Mouse (Mus musculus) lung, embryonic 15.5 days (tissue): ENCODE measurements at regions not wholly inside any gene's neighbourhood (a gene's known extent, or its start where the extent isn't known, plus 50 kb on each side); places are given as distances from the start of the nearest gene placed in this dataset.

Experiments
- ATAC-seq: fragments of 200-750 bp; cut with Nextera tagmentation; 2 replicates; pipeline ENCODE4 v1.8.0; 2017; ENCODE audit warnings: moderate number of reproducible peaks, borderline replicate concordance; ENCODE audit not compliant: low FRiP score, low TSS enrichment; ENCODE audit errors: extremely low read depth
- H3K27ac ChIP-seq: fragments of 300-500 bp; sonication (generic); 2 replicates; pipeline ENCODE4 v1.5.1; 2015; ENCODE audit warnings: moderate library complexity, mild to moderate bottlenecking, inconsistent platforms
- H3K27me3 ChIP-seq: fragments of 300-500 bp; sonication (generic); 2 replicates; pipeline ENCODE4 v1.6.1; 2015; ENCODE audit warnings: inconsistent platforms
- H3K36me3 ChIP-seq: fragments of 300-500 bp; sonication (generic); 2 replicates; pipeline ENCODE4 v1.6.1; 2015; ENCODE audit warnings: inconsistent platforms
- H3K4me1 ChIP-seq: fragments of 300-500 bp; sonication (generic); 2 replicates; pipeline ENCODE4 v1.6.1; 2015; ENCODE audit warnings: inconsistent platforms
- H3K4me2 ChIP-seq: fragments of 300-500 bp; sonication (generic); 2 replicates; pipeline ENCODE4 v1.6.1; 2015; ENCODE audit warnings: inconsistent platforms, mild to moderate bottlenecking, moderate library complexity
- H3K4me3 ChIP-seq: fragments of 300-500 bp; sonication (generic); 2 replicates; pipeline ENCODE4 v1.5.1; 2015; ENCODE audit warnings: mild to moderate bottlenecking, inconsistent platforms
- H3K9ac ChIP-seq: fragments of 300-500 bp; sonication (generic); 2 replicates; pipeline ENCODE4 v1.6.1; 2015; ENCODE audit warnings: inconsistent platforms
- H3K9me3 ChIP-seq: fragments of 300-500 bp; sonication (generic); 2 replicates; pipeline ENCODE4 v1.6.1; 2016; ENCODE audit warnings: inconsistent platforms
- WGBS: fragments of 180-500 bp; shearing (Covaris S2); methylation state at CpG from one replicate; pipeline ENCODE4 v1.1.7; 2015; 5-methylcytosine and 5-hydroxymethylcytosine counted together

- Histone ChIP-seq H3K27ac (no peak overlapping the region), H3K4me2 (no peak overlapping the region), H3K4me3 (no peak overlapping the region), H3K9ac (no peak overlapping the region), H3K4me1 (0 out of 2 replicates have a peak, but pooled peaks cover 3% of the 10 kb centered on the region), H3K27me3 (no peaks in the 10 kb centered on the region), H3K9me3 (no peaks in the 10 kb centered on the region), H3K36me3 (no peaks in the 10 kb centered on the region)
- ATAC-seq, result no peak
- 71% methylated on average over 4 of the region's 4 CpGs for WGBS
These were observed 306.2 kb upstream of the Sox11 start for GRCm38 (mm10) chr12:27648602-27649001.

- no peak for ATAC-seq
- Histone ChIP-seq H3K27me3 (no peaks in the 10 kb centered on the region), H3K4me2 (no peak overlapping the region), H3K4me1 (0 out of 2 replicates have a peak, but pooled peaks cover 3% of the 10 kb centered on the region), H3K27ac (no peak overlapping the region), H3K9me3 (no peaks in the 10 kb centered on the region), H3K9ac (no peak overlapping the region), H3K4me3 (no peak overlapping the region), H3K36me3 (no peaks in the 10 kb centered on the region)
- 46% methylated on average over 11 of the region's 11 CpGs for WGBS
These were observed 304.3 kb upstream of the Sox11 start for GRCm38 (mm10) chr12:27646497-27647307.

- Histone ChIP-seq H3K4me2 (no peak overlapping the region), H3K9me3 (no peaks in the 10 kb centered on the region), H3K4me1 (no peaks in the 10 kb centered on the region), H3K9ac (no peak overlapping the region), H3K27ac (no peak overlapping the region), H3K4me3 (no peak overlapping the region), H3K36me3 (no peaks in the 10 kb centered on the region), H3K27me3 (no peaks in the 10 kb centered on the region)
- no peak for ATAC-seq
- 57% methylated on average over 5 of the region's 5 CpGs for WGBS
These were observed 277.2 kb upstream of the Sox11 start for GRCm38 (mm10) chr12:27619616-27620015.

DNA sequence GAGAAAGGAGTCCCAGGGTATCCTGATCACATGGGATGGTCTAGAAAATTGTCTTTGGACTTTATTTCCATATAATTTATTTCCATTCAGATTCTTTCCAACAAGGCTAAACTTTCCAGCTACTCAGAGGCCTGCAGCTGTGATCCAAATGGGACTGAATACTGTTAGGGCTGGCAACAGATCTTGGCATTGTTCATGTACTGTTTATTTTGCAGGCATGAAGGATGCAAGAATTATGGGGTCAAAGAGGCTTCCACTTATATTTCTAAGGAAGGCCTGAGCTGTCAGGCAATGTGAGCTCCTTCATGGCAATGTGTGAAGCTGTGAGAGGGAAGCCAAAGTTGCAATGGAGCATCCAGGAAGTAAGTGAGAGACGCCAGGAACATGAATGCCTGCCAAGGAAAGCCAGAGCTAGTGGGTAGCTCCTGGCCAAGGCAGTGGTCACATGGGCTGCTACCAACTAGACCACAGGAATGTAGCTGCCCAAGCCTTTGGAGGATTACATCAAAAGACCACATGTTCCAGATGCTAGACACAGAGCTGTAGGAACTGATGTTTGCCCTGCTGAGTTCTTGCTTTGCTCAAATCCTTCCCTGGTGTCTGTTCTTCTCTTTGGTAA is 261.8 kb upstream of the Sox11 start:
- ATAC-seq, result peak; percentile 59; the same call in 1 of the 2 replicates
- H3K27me3 ChIP-seq, result no peaks in the 10 kb centered on the region
- WGBS, result 19% methylated on average over 1 of the region's 1 CpGs
- no peak overlapping the region for H3K4me2 ChIP-seq
- H3K27ac ChIP-seq, result no peak overlapping the region
- no peaks in the 10 kb centered on the region for H3K36me3 ChIP-seq
- no peak overlapping the region for H3K9ac ChIP-seq
- H3K9me3 ChIP-seq, result no peaks in the 10 kb centered on the region
- peaks cover 5% of the 10 kb centered on the region; the same call in 1 of the 2 replicates for H3K4me1 ChIP-seq
- no peak overlapping the region for H3K4me3 ChIP-seq

GRCm38 (mm10) chr12:27599149-27599548 is 256.8 kb upstream of the Sox11 start:
- no peak overlapping the region for H3K27ac ChIP-seq
- H3K36me3 ChIP-seq, result no peaks in the 10 kb centered on the region
- peaks cover 5% of the 10 kb centered on the region for H3K4me1 ChIP-seq
- no peak for ATAC-seq
- no peaks in the 10 kb centered on the region for H3K9me3 ChIP-seq
- H3K27me3 ChIP-seq, result no peaks in the 10 kb centered on the region; the same call in 1 of the 2 replicates
- 26% methylated on average over 8 of the region's 8 CpGs for WGBS
- H3K4me3 ChIP-seq, result no peak overlapping the region
- no peak overlapping the region for H3K4me2 ChIP-seq
- no peak overlapping the region for H3K9ac ChIP-seq

DNA sequence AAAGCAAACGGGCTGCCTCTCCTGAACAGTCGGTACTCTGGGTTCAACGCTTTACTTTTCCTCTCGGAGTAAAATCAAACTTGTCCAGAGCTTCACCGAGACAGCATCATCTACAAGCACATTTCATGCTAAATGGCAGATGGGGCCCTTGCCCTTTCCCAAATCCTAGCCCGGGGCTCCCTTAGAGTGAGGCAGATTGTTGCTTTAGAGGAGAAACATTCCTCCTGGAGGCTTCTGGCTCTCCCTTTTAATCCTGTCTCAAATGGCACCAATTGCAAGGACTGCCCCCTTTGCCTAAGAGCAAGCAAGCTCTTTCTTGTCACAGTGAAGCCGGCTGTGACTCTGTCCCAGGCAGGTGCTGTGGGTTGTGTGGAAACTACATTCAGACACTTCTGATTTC is 255.5 kb upstream of the Sox11 start:
- no peaks in the 10 kb centered on the region; the same call in 1 of the 2 replicates for H3K27me3 ChIP-seq
- no peak for ATAC-seq
- no peaks in the 10 kb centered on the region for H3K36me3 ChIP-seq

DNA sequence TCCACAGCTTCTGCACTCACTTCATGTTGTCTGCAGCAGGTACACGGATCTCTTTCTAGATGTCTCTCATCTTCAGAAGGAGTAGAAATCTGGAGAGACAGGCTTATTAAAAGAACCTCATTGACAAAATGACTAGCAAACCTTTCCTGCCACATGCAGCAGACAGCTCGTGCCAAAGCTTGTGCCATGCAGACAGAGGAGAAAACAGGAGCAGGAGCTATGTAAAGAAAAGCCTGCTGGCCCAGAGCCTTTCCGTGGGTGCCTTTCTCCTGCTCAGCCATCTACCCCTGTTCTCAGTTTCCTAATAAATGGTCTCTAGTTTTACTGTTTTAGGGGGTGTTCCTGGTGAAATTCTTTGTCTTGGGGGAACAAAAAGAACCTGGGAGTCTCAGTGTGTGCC is 254.9 kb upstream of the Sox11 start:
- no peak overlapping the region for H3K9ac ChIP-seq
- ATAC-seq, result no peak
- peaks cover 4% of the 10 kb centered on the region for H3K4me1 ChIP-seq
- no peak overlapping the region for H3K4me2 ChIP-seq
- H3K27me3 ChIP-seq, result no peaks in the 10 kb centered on the region; the same call in 1 of the 2 replicates
- H3K36me3 ChIP-seq, result no peaks in the 10 kb centered on the region
- 56% methylated on average over 3 of the region's 3 CpGs for WGBS
- no peak overlapping the region for H3K4me3 ChIP-seq
- no peak overlapping the region for H3K27ac ChIP-seq
- no peaks in the 10 kb centered on the region for H3K9me3 ChIP-seq

More for the DNA sequence above, 255.5 kb upstream of the Sox11 start:
- Histone ChIP-seq H3K4me3 (no peak overlapping the region), H3K4me1 (peaks cover 4% of the 10 kb centered on the region), H3K4me2 (no peak overlapping the region), H3K9me3 (no peaks in the 10 kb centered on the region), H3K9ac (no peak overlapping the region), H3K27ac (no peak overlapping the region)
- 62% methylated on average over 7 of the region's 7 CpGs for WGBS

DNA sequence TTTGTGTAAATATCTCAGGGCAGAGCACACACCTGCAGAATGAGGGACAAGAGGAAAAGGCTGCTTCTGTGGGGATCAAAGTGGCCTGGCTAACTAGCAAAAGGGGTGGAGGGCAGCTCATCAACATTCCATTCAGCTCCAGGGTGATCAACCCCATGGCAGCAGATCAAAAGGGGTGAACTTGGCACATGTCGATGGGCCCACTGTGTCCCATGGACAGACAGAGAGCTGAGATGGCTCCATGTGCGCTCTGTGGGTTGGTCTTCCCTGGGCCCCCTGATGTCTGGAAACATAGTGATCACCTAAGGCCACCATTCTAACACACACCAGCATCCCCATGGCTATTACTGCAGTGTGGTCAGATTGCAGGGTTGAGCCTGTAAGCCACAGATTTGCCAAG is 253.2 kb upstream of the Sox11 start:
- no peak overlapping the region for H3K4me3 ChIP-seq
- no peak for ATAC-seq
- H3K4me2 ChIP-seq, result no peak overlapping the region
- no peak overlapping the region for H3K27ac ChIP-seq
- H3K4me1 ChIP-seq, result peaks cover 4% of the 10 kb centered on the region
- no peaks in the 10 kb centered on the region for H3K9me3 ChIP-seq
- no peaks in the 10 kb centered on the region for H3K36me3 ChIP-seq
- 60% methylated on average over 2 of the region's 2 CpGs for WGBS
- H3K9ac ChIP-seq, result no peak overlapping the region
- H3K27me3 ChIP-seq, result no peaks in the 10 kb centered on the region; the same call in 1 of the 2 replicates

DNA sequence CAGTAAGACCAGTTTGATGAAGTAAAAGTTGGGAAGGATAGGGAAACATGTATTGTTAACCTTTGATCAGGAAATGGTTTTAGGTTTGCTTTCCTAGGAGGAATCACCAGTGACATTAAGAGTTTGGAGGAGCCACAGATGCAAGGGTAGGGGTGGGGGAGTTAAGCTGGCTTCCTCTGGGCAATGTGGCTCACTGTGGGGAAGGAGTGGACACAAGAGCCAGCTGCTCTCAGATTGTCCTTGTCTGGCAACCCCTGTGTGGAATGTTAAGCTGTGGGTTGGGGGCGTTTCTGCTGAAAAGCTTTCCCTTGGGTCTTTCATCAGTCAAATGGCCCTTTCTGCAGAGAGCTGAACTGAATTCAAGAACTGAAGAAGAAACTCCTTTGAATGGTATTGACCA is 251.1 kb upstream of the Sox11 start:
- Histone ChIP-seq H3K4me1 (peaks cover 4% of the 10 kb centered on the region), H3K27ac (no peak overlapping the region), H3K9me3 (no peaks in the 10 kb centered on the region), H3K27me3 (no peaks in the 10 kb centered on the region; the same call in 1 of the 2 replicates), H3K4me3 (no peak overlapping the region), H3K4me2 (no peak overlapping the region), H3K9ac (no peak overlapping the region), H3K36me3 (no peaks in the 10 kb centered on the region)
- 56% methylated on average over 1 of the region's 1 CpGs for WGBS
- no peak for ATAC-seq

DNA sequence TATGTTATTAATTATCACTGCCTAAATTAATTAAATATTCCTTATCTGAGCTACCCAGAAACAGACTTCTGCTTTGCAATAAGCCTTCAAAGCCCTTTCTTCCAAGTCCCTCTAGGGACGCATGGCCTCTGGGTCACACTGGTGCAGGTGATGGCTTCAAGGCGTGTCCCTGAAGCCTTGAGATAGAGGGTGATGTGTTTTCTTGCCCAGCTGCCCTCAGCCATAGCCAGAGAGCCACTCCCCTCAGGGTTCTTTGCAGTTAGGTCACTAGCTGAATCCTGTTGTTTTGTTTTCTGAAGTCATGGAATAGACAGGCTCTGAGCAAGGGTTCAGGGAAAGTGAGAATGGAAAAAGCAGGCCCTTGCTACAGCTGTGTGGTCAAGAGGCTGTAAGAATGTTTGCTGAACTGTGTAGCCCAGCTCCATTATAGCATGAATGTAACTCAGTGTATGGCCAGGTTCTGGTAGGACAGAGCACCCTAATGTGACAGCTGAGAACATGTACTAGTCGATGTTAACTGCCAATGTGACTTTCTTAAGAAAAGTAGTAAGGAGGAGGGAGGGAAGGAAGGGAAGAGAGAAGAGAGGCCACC is 233.8 kb upstream of the Sox11 start:
- Histone ChIP-seq H3K4me1 (no peaks in the 10 kb centered on the region), H3K36me3 (no peaks in the 10 kb centered on the region), H3K27me3 (no peaks in the 10 kb centered on the region), H3K9me3 (no peaks in the 10 kb centered on the region), H3K4me3 (no peak overlapping the region), H3K9ac (no peak overlapping the region), H3K4me2 (no peak overlapping the region), H3K27ac (no peak overlapping the region)
- WGBS, result 65% methylated on average over 3 of the region's 3 CpGs
- ATAC-seq, result no peak

GRCm38 (mm10) chr12:27575629-27576028 is 233.3 kb upstream of the Sox11 start:
- Histone ChIP-seq H3K4me1 (no peaks in the 10 kb centered on the region), H3K27ac (no peak overlapping the region), H3K27me3 (no peaks in the 10 kb centered on the region), H3K4me2 (no peak overlapping the region), H3K4me3 (no peak overlapping the region), H3K36me3 (no peaks in the 10 kb centered on the region), H3K9me3 (no peaks in the 10 kb centered on the region), H3K9ac (no peak overlapping the region)
- no peak for ATAC-seq
- 74% methylated on average over 7 of the region's 7 CpGs for WGBS

- Histone ChIP-seq H3K27ac (no peak overlapping the region), H3K9ac (no peak overlapping the region), H3K4me1 (no peaks in the 10 kb centered on the region), H3K9me3 (no peaks in the 10 kb centered on the region), H3K4me2 (no peak overlapping the region), H3K36me3 (no peaks in the 10 kb centered on the region), H3K4me3 (no peak overlapping the region), H3K27me3 (no peaks in the 10 kb centered on the region)
- no peak for ATAC-seq
- WGBS, result 52% methylated on average over 3 of the region's 3 CpGs
These were observed 224.9 kb upstream of the Sox11 start for GRCm38 (mm10) chr12:27567250-27567649.
